Mouse (Mus musculus): ENCODE results near the gene Dusp8.

Gene Dusp8

DNA sequence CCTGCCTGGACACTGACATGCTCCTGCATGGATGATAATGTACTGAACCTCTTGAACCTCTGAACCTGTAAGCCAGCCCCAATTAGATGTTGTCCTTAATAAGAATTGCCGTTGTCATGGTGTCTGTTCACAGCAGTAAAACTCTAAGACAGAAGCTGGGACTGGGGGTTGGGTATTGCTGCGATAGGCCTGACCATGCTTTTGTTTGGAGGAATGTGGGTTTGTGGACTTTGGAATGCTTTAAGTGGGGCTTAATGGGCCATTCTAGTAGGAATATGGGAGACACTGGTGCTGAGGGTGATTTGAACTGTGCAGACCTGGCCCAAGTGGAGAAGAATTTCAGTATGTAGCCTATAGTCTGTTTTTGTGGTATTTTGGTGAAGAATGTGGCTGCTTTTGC lies 50.3 kb downstream of the Dusp8 start:
- DNase-seq, result no peak

DNA sequence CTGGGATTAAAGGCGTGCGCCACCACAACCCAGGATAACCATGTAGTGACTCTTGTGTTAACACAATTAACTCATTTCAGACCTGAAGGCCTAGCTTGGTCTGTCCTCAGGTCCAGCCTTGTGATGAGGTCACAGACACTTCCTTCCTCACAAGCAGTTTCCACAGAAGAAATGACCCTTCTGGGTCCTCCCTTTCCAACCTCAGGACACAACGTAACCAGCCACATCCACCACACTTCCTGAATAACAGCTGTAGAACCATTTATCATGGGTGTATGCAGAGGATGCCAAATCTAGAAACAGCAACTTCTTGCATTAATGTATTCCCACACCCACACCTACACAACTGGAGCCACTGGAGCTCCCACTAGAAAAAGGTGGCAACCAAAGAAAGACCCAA lies 54.9 kb downstream of the Dusp8 start:
- no peak for DNase-seq

DNA sequence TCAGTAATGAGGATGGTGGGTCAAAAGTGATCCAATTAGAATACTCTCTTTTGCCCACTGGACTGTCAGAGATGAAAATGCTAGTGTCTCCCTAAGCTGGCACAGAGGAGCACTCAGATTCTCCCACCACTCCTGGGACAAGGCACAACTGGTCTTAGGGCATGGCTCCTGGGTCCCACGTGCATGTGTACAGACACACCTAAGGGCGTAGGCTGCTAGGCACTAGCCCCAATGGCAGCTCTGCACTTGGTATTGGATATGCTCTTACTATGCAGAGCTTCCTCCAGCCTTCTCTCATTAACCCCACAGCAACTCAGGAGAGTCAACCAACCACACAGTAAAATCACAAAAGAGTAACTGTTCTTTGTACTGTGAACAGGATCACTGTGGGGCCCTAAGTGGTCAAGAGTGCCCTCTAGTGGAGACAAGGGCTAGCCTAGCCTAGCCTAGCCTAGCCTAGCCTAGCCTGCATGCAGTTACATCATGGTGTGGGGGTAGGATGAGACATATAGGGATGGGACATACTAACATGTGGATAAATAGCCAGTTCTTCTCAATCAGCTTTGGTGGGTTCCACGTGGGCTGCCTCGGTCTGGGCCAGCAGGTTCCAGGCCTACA lies 58.0 kb downstream of the Dusp8 start:
- DNase-seq, result peak; percentile 80 to 84

DNA sequence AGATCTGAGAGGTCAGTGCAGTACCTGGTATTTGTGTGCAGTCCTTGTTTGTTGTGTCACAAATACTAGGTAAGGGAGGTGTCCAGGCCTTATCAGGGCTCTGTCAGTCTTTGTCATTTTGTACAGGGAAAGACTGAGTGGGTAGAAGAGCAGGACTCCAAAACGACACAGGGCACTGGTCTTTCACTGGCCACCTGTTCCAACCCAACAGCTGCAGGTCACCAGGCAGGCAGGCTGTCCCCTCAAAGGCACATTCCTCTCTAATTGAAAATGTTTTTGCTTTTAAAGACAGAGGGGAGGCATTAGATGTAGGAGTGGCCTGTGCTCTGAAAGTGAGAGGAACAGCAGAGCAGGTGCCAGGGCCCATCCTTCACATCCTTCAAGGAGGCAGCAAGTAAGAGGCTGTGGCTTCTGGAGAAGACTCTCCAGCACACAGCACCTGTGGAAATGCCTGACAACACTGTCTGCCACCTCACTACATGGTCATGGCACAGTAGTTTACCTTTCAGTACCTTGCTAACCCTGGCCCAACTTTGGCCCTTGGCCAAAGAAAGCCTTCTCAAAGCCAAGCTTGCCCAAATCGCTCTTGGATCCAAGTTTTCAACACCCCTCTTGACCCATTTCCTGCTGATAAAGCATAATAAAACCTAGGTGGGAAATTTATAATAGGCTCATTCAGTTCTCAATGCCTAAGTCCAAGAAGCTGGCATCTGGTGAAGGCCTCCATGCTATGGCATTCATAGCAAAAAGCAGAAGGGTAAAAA lies 60.4 kb downstream of the Dusp8 start:
- DNase-seq, result peak in 1 of 2 experiments; percentile 19

DNA sequence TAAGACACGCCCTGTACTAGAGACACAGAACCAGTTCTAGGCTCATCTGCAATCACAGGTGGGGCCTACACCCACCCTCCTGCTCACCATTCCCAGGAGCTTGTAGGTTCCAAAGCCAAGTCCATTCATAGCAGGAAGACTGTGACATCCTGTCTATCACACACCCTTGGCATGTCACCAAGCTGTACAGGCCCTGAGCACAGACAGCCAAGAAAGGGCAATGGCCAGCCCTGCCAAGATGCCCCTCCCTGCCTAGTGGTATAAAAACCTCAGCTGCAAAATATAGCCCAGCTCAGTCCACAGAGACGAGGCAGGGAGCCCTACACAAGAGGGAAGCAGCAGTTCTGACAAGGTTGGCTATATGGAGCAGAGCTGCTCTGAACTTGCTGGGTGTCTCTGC lies 61.4 kb downstream of the Dusp8 start:
- peak; percentile 78 for DNase-seq

DNA sequence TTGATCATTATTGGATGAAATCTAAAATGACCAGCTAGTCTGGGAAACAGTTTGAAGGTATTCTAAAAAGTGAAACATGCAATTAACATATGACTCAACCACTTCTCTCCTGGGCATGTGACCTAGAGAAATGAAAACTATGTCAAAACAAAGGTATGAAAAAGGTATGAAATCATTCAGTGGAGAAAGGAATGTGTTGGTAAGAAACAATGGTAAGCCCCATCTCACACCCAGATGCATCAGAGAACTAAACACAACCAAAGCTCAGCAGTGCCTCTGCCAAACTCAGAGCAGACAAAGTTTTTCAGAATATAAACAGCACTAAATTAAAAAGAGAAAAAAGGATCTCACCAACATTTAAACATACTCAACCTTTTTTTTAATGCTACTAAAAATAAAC lies 65.6 kb downstream of the Dusp8 start:
- DNase-seq, result no peak

Data from cerebellum, postnatal 10 days (tissue).